Mouse (Mus musculus): Measurements from ENCODE around the gene Smim5.

The Smim5 gene

DNA sequence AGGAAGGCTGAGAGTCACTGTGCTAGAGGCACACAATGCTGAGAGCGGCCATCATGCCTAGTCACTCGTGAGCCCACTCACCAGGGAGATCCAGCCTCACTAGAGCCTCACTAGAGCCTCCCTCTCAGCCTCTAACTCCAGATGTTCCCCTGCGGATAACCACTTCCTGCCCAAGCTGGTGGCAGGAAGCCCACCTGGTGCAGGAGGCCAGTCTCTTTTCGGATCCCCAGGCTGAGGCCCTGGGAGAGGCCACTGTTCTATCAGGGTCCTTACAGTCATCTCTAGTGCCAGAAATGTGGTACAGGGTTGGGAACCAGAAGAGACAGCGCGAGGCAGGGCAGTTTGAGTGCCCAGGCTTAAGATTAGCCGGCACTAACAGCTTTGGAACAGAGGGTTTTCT is 1.3 kb upstream of the Smim5 start:
- DNase-seq = no peak

DNA sequence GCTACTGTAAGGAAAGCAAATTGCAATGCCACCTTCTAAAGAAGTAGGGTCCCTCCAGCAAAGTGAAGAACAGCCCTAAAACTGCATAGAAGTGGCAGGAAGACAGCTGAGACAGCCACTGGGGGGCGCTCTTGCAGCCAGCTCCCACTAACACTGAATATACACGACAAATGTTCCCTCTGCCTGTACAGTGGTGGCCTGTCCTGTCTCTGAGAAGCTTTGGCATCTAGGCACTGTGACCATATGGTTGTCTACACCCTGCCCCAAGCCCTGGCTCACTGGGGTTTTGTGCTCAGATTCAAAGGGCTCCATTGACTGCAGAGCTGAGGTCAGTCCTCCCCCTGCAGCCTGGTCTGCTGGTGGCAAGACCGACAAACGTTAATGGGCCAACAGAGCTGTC is 880 bp upstream of the Smim5 start:
- DNase-seq = peak; percentile 88

DNA sequence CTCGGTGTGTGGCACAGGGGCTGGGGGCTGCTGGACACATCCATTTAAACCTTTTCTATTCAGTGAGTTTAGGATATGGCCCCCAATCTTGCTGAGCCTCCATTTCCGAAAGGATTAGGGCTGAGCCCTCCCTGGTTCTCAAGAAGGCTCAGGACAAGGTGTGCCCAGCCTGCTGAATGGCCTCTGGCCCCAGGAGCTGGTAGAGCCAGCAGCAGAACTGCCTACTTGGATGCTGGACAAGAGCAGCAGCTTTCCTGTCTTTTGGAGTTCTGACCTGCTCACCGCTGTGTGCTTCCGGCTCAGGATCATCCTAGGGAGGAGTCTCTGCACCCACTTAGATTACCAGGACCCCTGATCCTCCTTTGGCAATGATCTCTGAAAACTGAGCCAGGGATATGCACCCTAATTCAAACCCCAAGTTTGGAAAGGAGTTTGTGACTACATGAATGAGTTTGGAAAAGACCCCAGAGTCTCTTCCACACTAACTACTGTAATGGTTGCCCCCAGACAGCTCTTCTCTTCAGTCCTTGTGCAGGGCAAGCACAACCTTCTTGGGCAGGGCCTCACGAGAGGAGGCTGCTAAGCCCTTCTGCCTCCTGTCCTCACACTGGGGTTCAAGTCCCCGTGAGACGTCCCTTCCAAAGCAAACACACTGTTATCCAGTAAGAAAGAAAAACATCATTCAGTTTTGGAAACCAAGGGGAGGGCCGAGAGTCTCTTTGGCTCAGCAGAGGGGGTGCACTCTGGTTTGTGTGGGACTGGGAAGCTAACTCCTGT is 983 bp downstream of the Smim5 start:
- peak; percentile 53 for DNase-seq

- DNase-seq = peak; percentile 84
These were observed 1.8 kb downstream of the Smim5 start for GRCm38 (mm10) chr11:115901338-115902161.

DNA sequence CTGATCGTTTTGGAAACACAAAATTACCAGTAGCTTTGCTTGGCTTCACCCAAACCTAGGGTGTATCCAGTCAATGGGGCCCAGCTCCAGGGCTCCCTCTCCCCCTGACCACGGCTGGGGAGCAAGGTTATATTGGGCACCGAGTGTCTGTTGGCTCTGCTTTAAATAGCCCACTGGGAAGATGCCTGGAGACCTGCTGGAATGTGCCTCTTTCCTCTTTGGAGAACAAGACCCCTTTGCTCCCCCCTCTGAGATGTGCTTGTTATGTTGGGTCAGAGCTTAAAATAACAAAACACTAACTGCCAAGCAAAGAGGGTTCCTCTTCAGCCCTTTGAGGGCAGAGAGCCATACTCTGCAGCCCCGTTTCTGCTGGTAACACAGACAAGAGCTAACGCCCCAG is 2.4 kb downstream of the Smim5 start:
- peak; percentile 39 for DNase-seq

DNA sequence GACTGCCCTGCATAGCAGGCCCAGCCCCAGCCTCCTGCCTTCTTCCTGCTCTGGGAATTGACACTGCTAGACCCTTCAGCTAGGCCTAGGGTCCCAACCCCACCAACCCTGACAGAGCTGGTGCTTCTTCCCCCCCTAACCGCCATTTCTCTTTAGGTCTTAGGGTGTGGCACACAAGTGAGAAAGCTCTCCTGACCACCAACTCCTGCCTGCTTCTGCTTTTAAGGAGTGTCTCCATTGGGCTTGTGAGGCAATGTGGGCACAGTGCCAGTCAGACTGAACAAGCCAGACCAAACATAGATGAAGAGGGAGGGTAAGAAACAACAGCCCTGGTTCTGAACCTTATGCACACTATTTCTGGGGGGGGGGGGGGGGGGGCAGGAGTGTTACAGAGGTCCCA is 3.1 kb downstream of the Smim5 start:
- peak; percentile 49 for DNase-seq

DNA sequence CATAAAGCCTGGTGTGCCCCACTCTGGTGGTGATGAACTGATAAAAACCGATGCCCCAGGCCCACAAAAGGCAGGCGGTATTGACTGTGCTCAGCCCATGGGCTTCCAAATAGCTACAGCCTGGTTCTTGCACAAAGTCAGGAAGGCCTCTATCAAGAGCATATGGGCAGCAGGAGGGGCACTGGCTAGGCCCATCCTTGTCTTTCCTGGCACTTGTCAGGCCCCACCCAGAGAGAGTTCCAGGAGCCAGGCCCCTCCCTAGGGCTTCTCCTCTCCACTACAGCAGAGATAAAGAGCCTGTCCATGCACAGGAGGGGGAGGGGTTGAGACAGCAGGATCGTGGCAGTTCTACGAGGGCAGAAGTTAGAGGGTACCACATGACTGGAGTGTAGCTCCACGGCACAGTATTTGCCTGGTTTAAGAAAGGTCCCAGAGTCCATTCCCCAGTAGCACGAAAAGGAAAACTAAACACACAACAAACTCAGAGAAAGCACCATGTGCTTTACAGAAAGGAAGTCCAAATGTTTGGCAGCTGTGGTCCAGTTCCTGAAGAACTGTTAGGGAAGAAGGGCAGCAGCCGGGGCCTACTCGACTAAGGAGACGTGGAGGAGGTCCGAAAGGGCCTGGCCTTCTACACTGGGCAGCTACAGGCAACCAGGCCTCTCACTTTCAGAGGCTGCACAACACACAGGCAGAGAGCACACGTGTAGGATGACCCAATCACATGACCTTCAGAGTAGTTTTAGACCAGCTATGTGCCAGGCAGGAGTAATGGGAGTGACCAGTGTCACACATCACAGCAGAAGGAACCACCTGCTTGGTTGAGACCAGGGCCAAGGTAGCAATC is 3.8 kb downstream of the Smim5 start:
- peak; percentile 96 for DNase-seq

- DNase-seq = peak; percentile 71
These were observed 4.6 kb downstream of the Smim5 start for GRCm38 (mm10) chr11:115904231-115904955.

DNA sequence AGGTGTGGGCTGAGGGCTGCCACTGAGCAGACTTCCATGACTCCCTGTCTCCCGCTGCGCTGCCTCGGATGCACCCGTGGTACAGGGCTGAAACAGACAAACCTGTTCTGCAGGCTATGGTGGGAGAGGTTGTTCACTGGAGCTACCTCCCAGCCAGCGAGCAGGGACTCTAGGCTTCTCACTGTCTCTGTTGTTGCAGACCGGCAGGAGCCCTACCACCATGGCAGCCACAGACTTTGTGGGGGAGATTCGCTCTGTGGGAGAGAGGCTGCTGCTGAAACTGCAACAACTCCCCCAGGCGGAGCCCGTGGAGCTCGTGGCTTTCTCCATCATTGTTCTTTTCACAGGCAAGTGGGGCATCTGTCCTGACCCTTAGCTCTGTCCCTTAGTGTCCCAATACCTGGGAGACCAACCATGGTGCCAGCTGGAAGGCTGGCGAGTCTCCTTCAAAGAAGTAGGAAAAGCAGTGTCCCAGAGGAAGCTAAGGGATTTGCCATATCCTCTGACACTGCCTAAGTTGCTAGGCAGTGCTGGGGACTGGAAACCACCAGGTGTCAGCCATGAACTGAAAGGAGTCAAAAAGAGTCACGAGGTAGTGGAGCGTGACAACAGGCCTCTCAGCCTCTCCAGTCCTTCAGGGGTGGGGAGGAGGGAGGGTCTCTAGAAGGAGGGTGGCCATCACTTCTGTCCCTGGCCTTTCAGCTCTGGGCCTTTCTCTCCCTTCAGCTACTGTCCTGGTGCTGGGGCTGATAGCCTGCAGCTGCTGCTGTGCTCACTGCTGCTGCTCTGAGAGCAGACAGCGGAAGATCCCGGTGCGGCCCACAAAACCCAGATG is 5.4 kb downstream of the Smim5 start:
- peak; percentile 34 for DNase-seq

DNA sequence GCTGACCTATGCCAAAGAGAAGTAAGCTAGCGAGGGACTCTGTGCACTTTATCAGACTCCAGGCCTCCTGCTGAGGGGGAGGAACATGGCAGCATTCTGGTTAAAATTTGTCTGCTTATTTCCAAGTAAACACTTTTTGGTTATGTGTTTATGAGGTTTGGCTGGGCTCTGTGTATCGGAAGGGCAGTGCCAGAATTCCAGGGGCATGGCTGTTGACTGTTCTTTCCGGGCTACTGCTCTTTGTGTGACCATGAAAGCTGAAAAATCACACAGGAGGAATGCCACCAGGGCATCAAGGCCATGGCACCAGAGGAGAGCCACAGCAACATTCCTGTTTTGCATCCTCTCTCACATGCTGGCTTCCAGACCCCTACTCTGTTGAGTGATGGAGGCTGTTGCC is 6.3 kb downstream of the Smim5 start:
- no peak for DNase-seq

GRCm38 (mm10) chr11:115906521-115906920 is 6.8 kb downstream of the Smim5 start:
- no peak for DNase-seq

- peak; percentile 78 for DNase-seq
These were observed 11.4 kb downstream of the Smim5 start for GRCm38 (mm10) chr11:115911134-115911561.

DNA sequence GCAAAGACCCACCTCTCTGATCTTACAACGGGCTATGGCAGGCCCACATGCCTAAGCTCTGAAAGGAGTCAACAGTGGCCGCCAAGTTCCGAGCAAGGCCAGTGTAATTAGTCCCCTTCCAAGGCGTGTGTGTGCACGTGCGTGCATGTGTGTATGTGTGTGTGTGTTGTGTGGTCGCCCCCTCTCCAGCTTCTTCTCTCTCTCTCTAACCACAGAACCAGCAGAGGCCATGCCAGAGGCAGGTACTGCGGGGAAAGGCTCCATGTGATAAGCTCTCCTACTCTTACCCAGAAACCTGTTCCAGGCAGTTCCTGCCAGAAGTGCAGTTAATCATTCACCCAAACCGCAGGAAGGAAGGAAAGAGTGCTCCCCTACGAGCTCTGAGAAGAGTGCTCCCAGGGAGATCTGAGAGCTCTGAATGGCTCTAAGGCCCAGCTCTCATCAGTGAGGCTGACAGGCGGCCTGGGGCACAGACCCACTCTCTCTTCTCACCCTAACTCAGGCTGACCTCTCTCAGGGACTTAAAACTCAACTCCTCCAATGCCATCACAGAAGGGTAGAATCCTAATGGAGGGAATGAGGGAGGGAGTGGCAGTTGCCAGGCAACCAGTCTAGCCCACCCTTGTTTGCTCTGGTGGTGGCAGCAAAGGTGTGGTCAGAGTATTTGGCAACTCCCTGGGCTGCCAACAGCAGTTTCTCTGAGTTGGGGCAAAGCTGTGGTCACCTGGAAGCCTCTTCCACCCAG is 12.0 kb downstream of the Smim5 start, which contains the start of gene Smim6:
Gene Smim6, plus strand, starts transcription at position 386 of the 745 bp plus-strand sequence.
- peak; percentile 60 for DNase-seq

DNA sequence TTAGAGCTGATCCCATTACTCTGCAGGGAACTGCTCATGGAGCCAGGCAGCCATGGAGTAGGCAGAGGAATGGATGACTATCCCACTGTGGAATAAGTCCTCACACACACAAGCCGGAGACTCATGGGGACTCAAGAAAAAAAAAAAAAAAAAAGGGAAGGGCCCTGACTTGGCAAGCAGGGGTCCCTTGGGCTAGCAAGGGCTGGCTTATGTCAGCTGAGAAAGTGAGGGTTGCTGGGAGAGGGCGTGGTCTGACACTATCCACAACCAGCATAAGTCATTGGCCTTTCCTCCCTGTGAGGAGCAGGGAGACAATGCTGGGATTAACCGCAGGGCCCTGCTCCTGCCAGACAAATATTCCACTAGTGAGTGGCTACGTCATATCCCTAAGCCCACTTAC is 16.8 kb downstream of the Smim5 start:
- no peak for DNase-seq

DNA sequence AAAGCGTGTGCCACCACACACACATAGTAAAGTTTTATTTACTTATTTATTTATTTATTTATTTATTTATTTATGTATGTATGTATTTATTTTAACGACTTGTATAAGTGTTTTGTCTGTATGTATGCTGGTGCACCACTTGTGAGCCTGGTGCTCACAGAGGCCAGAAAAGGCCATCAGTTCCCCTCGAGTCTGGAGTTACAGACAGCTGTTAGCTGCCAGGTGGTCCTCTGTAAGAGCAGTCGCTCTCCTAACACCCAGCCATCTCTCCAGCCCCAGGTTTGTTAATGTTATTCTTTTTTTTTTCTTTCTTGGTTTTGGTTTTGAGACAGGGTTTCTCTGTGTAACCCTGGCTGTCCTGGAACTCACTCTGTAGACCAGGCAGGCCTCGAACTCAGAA is 18.9 kb downstream of the Smim5 start:
- DNase-seq = no peak

GRCm38 (mm10) chr11:115919073-115919472 is 19.3 kb downstream of the Smim5 start:
- no peak for DNase-seq

DNA sequence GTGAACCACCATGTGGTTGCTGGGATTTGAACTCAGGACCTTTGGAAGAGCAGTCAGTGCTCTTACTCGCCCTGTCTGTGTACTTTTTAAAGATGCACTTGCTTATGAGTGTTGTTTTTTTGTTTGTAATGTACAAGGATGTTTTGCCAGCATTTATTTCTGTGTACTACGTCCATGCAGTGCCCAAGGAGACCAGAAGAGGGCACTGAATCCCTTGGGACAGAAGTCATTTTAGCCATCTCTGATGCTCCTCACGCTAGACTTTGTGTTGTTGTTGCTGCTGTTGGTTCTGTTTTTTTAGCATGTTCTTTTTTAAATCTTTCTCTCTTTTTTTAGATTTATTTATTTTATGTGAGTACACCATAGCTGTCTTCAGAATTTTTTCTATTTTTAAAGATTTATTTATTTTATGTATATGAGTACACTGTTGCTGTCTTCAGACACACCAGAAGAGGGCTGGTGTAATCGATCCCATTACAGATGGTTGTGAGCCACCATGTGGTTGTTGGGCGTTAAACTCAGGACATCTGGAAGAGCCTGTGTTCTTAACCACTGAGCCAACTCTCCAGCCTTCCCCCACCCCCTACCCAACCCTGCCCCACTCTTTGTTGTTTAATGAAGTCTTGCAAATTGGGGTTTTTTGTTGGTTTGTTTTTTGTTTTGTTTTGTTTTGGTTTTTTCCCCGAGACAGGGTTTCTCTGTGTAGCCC is 20.5 kb downstream of the Smim5 start:
- peak; percentile 77 for DNase-seq

DNA sequence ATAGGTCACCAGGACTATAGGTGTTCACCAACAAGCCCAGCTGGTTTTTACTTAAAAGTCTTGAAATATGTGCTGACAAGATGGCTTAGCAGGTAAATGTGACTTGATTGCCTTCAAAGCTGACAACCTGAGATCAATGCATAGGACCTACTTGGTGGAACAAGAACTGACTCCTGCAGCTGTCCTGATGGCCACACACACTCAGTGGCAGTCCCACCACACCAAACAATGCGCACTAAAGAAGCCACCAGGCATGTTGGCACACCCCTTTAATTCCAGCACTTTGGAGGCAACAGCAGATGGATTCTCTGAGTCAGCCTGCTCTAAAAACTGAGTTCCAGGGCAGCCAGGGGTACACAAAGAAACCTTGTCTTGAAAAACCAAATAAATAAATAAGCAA is 22.2 kb downstream of the Smim5 start:
- no peak for DNase-seq

GRCm38 (mm10) chr11:115929031-115929430 is 29.3 kb downstream of the Smim5 start:
- no peak for DNase-seq

GRCm38 (mm10) chr11:115929818-115930217 is 30.1 kb downstream of the Smim5 start:
- no peak for DNase-seq

Data from liver (tissue).